Comparison of ENCODE assay signal across 8 mouse cellular contexts in genomic region chr17:83526091-83526561, GRCm38 (mm10). TPM values are rescaled to one million over a fixed set of nuclear protein-coding genes. Genes with fewer than 3 reads are reported as not detected.
A peak's percentile ranks its signal among the peaks of the same experiment; 100 is the strongest.
DNase-seq lines count a peak whose midpoint lies in the region; ATAC-seq and TF ChIP-seq lines count a peak whose summit lies in the region.

No protein-coding gene starts in this region.

- H3K36me3 ChIP-seq in embryonic facial prominence, embryonic 10.5 days (replicated peaks): no peaks in the 10 kb centered on the region
- H3K36me3 ChIP-seq in limb, embryonic 11.5 days (ENCODE audit: control insufficient read depth, insufficient read depth, low read length): no peaks in the 10 kb centered on the region

- H3K9me3 ChIP-seq in embryonic facial prominence, embryonic 10.5 days: no peaks in the 10 kb centered on the region
- H3K9me3 ChIP-seq in limb, embryonic 11.5 days (ENCODE audit: control insufficient read depth, low read length): no peaks in the 10 kb centered on the region

- H3K9ac ChIP-seq in limb, embryonic 11.5 days (ENCODE audit: low read length): no peak overlapping the region

- H3K27me3 ChIP-seq in embryonic facial prominence, embryonic 10.5 days (replicated peaks; ENCODE audit: low read depth, poor library complexity, severe bottlenecking): peaks cover 13% of the 10 kb centered on the region; the same call in 1 of the 2 replicates
- no peaks in the 10 kb centered on the region for H3K27me3 ChIP-seq in limb, embryonic 11.5 days (ENCODE audit: control insufficient read depth, insufficient read depth, low read length)

- peaks cover 47% of the 10 kb centered on the region for H3K4me1 ChIP-seq in embryonic facial prominence, embryonic 10.5 days
- H3K4me1 ChIP-seq in limb, embryonic 11.5 days (ENCODE audit: control insufficient read depth, insufficient read depth, low read length): peaks cover 11% of the 10 kb centered on the region

- peak overlapping the region; percentile 83 for H3K27ac ChIP-seq in layer of hippocampus, adult 2 months
- peak overlapping the region; percentile 86 for H3K27ac ChIP-seq in embryonic facial prominence, embryonic 10.5 days (replicated peaks)
- H3K27ac ChIP-seq in limb, embryonic 11.5 days (replicated peaks; ENCODE audit: low read depth, low read length): no peak overlapping the region

- DNase-seq in layer of hippocampus, adult 2 months (ENCODE audit: low spot score in 2 of 2): no peak
- no peak for DNase-seq in layer of hippocampus, adult 8-10 months (ENCODE audit: low spot score in 2 of 2)
- peak; percentile 57 for DNase-seq in embryonic facial prominence, embryonic 10.5 days (ENCODE audit: low spot score)
- DNase-seq in limb, embryonic 11.5 days (ENCODE audit: low spot score): peak; percentile 57
- peak; percentile 63 for DNase-seq in retina, postnatal 1 day
- DNase-seq in adrenal gland, postnatal 25 days: no peak
- DNase-seq in adrenal gland, adult 2 months: no peak
- no peak for DNase-seq in cerebellum, postnatal 25 days

- no peak for TF ChIP-seq CTCF in layer of hippocampus, adult 2 months (conservative IDR thresholded peaks at IDR 0.05)

- no peak overlapping the region for H3K4me2 ChIP-seq in limb, embryonic 11.5 days (ENCODE audit: low read depth, severe bottlenecking)

- H3K4me3 ChIP-seq in layer of hippocampus, adult 2 months: no peak overlapping the region
- H3K4me3 ChIP-seq in embryonic facial prominence, embryonic 10.5 days: 0 out of 2 replicates have a peak overlapping the region, but pooled peaks have one; percentile 21
- H3K4me3 ChIP-seq in limb, embryonic 11.5 days (ENCODE audit: low read depth, low read length): no peak overlapping the region

- ATAC-seq in limb, embryonic 11.5 days (ENCODE audit: insufficient number of reproducible peaks, low FRiP score, low TSS enrichment, low read depth): no peak

- 9% methylated on average over 5 of the region's 5 CpGs for WGBS in embryonic facial prominence, embryonic 10.5 days
- 14% methylated on average over 5 of the region's 5 CpGs for WGBS in limb, embryonic 11.5 days

RNA-seq across cellular contexts. Expression of gene Cox7a2l, which starts 9.0 kb away (rescaled TPM):
- total RNA-seq in layer of hippocampus, adult 2 months (2021): 100 to 1,000 TPM; 178 to 182 TPM
- total RNA-seq in layer of hippocampus, adult 8-10 months (2022): 100 to 1,000 TPM; 169 to 209 (median 187) TPM
- polyA plus RNA-seq in embryonic facial prominence, embryonic 10.5 days (2016; fragmentation: Nextera tagmentation; extraction: Ambion mirVana): 118 and 125 TPM in 2 replicates
- polyA plus RNA-seq in limb, embryonic 11.5 days (2014; fragmentation: Nextera tagmentation; extraction: Ambion mirVana): 136 and 139 TPM in 2 replicates
- 142 and 170 TPM in 2 replicates for total RNA-seq in adrenal gland, postnatal 25 days (2021)
- total RNA-seq in adrenal gland, adult 2 months (2021): 100 to 1,000 TPM; 141 to 185 TPM
- 68.7 and 87.2 TPM in 2 replicates for polyA plus RNA-seq in adrenal gland, adult 2 months (2012; rRNA removed)

Comparison
In these comparisons a context has a peak if more than half of its experiments do, and no peak if none do; other contexts are left out.
1. DNase-seq: peak in embryonic facial prominence, embryonic 10.5 days (single experiment), limb, embryonic 11.5 days (single experiment) and retina, postnatal 1 day (single experiment); none in layer of hippocampus, adult 2 months (0 of 2), layer of hippocampus, adult 8-10 months (0 of 2), adrenal gland, postnatal 25 days (single experiment), adrenal gland, adult 2 months (single experiment) and cerebellum, postnatal 25 days (0 of 2).